Mouse (Mus musculus): ENCODE results near the gene Stat5a.

Gene Stat5a

DNA sequence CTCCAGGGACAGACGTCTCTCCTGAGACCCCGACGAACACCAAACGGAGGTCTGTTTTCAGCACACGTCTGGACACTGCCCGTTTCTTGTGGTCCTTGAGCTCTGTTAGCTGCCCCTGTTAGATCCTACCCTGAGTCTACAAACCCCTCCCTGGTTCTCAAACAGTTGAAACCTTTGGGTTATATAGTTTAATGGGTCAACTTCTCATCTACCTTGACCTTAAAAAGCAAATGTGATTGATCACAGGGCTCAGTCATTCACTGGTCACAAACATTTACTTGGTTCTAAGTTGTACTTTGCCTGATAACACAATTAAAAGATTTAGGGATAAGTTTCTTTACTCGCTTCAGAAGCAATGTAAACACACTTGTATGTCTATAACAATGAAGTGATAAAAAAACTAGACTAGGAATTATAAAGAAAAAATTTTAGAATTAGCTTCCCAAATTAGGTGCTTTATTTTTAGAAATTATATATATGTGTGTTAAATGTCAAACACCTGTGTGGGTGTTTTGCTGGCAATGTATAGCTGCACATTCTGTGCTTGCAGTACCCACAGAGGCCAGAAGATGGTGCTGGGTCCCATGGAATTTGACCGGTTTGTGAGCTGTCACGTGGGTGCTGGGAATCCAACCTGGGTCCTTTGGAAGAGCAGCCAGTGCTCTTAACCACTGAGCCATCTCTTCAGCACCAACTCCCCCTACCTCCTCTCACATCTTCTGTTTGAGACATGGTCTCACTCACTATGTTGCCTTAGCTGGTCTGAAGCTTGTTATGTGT is 22.0 kb upstream of the Stat5a start:
- DNase-seq (ENCODE audit: low read depth, low spot score) = no peak

- no peak for DNase-seq (ENCODE audit: low read depth, low spot score)
These were observed 20.3 kb upstream of the Stat5a start for GRCm38 (mm10) chr11:100838894-100839293.

- DNase-seq (ENCODE audit: low read depth, low spot score) = no peak
These were observed 19.6 kb upstream of the Stat5a start for GRCm38 (mm10) chr11:100839523-100839922.

DNA sequence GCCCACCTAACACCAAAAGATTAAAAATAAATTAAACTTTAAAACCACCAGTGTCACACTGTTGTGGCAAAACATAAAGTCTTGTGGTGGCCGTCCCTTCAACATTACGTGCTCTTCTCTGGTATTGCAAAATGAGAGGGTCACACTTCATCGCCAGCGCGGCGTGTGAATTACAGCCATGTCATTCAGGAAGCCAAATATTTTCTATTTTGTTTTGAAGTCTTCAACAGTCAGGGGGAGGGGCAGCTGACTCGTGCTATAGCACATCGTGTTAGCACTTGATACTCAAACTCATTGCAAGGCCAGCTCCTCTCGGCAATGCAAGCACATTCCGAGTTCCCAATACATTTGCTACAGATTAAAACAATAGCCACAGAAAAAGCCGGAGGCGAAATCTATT is 18.3 kb upstream of the Stat5a start:
- DNase-seq (ENCODE audit: low read depth, low spot score) = peak; percentile 11

DNA sequence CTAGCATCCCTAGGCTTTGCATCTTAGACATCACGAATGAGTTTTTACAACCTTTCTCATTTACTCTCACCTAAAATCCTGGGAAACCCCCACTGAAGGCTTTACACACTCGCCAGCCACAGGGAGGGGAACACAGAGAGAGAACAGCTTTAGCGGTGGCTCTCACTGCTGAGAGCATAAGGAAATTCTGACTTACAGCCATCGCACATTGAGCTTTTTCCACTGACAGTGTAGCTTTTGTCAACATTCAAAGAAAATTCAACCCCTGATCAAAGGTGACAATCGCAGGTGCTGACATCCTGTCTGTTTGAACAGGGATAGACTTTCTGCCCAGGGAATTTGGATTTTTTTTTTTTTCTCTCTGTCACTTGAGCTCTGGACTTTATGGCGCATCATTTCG is 17.1 kb upstream of the Stat5a start:
- DNase-seq (ENCODE audit: low read depth, low spot score) = no peak

GRCm38 (mm10) chr11:100843070-100843669 is 16.0 kb upstream of the Stat5a start:
- no peak for DNase-seq (ENCODE audit: low read depth, low spot score)

- DNase-seq (ENCODE audit: low read depth, low spot score) = no peak
These were observed 15.0 kb upstream of the Stat5a start for GRCm38 (mm10) chr11:100844121-100844520.

GRCm38 (mm10) chr11:100845793-100846192 is 13.4 kb upstream of the Stat5a start:
- DNase-seq (ENCODE audit: low read depth, low spot score) = no peak

DNA sequence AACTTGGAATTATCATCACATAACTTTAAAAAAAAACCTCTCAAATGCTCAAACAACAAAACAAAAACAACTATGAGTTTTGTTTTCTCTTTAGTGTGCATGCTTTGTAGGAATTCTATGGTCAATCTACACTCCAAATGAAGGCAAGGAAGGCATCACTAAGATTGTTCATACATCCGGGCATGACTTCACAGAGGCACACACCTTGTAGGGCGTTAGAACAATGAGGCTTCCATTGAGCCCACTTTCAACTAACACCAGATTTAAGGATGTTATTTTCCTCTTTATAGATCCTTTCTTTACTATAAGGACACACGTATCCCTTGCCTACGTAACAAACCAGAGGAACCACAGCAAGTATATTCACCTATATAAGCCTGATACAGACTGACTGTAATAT is 11.6 kb upstream of the Stat5a start:
- DNase-seq (ENCODE audit: low read depth, low spot score) = no peak

GRCm38 (mm10) chr11:100848080-100848479 is 11.1 kb upstream of the Stat5a start:
- DNase-seq (ENCODE audit: low read depth, low spot score) = no peak

DNA sequence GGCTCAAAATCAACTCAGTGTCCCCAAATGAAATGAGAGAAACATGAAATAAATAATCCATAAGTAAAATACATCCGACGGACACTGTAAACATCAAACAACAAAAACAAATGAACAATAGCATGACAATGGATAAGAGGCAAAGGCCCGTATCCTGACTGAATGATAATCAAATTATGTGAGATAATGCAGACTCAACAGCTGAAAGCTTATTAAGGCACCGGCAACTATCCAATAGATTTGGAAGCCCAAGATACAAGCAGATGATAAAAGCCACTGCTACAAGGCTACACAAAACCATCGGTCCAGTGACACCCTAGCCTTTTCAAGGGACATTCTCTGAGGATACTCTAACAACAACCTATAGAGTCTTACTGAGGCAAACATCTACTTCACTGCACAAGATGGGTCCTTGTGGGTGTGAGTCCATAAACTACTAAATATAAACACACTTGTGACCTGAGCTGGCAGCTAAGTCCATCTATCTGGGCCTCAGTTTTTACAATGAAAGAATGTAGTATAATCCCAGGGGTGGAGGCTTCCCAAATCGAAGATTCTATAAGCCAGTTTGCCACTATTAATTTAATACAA is 10.3 kb upstream of the Stat5a start:
- no peak for DNase-seq (ENCODE audit: low read depth, low spot score)

DNA sequence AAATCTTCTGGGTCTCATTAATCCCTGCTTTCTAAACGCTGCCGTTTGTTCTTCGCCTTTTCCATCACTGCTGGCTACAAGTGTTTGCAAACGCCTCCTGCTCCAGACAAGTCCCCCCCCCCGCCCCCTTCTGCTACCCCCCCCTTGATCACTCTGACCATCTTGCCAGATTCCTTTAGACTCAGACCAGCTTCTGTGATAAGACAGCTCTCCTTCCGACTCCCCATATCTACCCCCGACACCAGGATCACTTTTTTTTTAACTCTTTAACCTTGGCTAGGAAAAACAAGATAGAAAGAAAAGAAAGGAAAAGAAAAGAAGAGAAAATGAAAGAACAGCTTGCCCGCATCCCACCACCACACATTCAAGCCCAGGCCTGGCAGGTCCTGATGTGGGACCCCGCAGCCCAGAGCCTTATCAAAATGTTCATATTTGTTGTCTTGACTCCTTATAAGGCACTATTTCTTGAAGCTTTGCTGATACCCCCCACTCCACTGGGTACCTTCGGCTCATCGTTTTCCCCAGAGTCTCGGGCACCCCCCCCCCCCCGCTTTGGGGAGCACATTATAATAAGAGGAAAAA is 9.6 kb upstream of the Stat5a start:
- no peak for DNase-seq (ENCODE audit: low read depth, low spot score)

DNA sequence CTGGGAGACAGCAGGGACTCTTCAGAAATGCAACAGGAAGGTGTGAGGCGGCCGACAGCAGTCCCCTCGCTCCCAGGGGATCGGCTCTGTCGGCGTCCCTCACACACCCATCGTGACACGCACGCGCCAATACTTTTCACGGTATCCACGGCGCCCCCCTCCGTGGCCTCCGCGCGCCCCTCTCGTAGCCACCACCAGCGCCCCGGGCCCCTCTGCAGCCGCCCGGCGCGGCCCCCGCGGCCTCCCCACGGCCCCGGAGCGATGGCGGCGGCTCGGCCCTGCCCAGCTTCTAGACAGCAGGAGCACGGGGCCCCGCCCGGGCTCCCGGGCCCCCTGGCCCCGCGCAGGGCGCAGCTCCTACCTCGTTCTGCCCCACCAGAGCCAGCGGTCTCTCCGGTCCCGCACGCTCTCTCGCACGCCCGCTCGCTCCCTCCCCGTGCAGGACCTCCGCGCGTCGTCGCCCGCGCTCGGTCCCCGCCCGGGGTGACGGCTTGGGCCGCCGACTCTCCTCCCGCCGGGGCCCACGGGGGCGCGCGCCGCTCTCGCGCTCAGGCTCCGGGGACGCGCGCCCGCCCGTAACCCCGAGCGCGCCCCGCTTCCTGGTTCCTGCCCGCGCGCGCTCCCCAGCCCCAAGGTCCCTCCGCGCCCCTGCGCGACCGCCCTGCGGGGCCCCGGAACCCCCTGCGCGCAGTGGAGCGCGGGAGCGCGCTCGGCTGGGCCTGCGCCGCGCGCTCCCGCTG is 8.9 kb upstream of the Stat5a start, which contains the start of gene Stat5b:
Stat5b (minus strand) TSS at position 687 of the 740 bp plus-strand sequence.
- DNase-seq (ENCODE audit: low read depth, low spot score) = peak; percentile 61

GRCm38 (mm10) chr11:100850778-100851528 is 8.2 kb upstream of the Stat5a start:
- DNase-seq (ENCODE audit: low read depth, low spot score) = peak; percentile 55

GRCm38 (mm10) chr11:100852088-100852487 is 7.1 kb upstream of the Stat5a start:
- no peak for DNase-seq (ENCODE audit: low read depth, low spot score)

DNA sequence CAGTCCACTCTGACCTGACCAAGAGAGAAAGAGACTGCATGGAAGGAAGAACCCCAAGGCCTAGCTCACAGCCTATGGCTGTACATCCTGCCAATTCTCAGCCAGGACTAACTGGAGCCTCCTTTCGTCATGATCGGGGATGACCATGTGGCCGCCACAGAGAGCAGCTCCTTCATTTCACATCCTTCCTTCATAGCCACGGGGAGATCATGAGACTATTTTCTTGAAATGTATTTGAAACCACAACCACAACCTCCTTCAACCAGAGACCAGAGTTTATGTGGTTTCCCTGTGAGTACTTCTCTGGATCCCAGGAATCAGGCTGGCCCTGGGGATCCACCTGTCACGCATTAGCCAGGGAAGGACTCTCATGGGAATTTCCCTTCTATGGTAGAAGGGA is 6.1 kb upstream of the Stat5a start:
- no peak for DNase-seq (ENCODE audit: low read depth, low spot score)

GRCm38 (mm10) chr11:100854268-100854667 is 4.9 kb upstream of the Stat5a start:
- DNase-seq (ENCODE audit: low read depth, low spot score) = no peak

GRCm38 (mm10) chr11:100855178-100855577 is 4.0 kb upstream of the Stat5a start:
- no peak for DNase-seq (ENCODE audit: low read depth, low spot score)

- no peak for DNase-seq (ENCODE audit: low read depth, low spot score)
These were observed 1.2 kb upstream of the Stat5a start for GRCm38 (mm10) chr11:100857960-100858359.

GRCm38 (mm10) chr11:100859579-100860075 is 476 bp downstream of the Stat5a start:
- DNase-seq (ENCODE audit: low read depth, low spot score) = no peak
